Mouse (Mus musculus) left cerebral cortex, postnatal 36 days (tissue): ENCODE results near the gene Kmt2d. TPM values are rescaled to one million over a fixed set of nuclear protein-coding genes. Genes with fewer than 3 reads are reported as not detected.

Experiments
- DNase-seq, 2 experiments: peaks; one replicate each; pipeline ENCODE4 v3.0.0; 2021 to 2022; ENCODE audit warnings: low spot score in 2 of 2, mixed read lengths in 1 of 2
- intact Hi-C: fragments of 180-260 bp; cut with DNase I; formaldehyde crosslinking; loops from one replicate; pipeline ENCODE4 v1.15.1; 2025
- total RNA-seq, 2 experiments: library from RNA; stranded (reverse); gene quantifications; 2 replicates each; pipeline ENCODE4 v1.2.3; 2021

Kmt2d gene
- total RNA-seq, 2 experiments from 2014 or later = 69.9 to 98.8 TPM

DNA sequence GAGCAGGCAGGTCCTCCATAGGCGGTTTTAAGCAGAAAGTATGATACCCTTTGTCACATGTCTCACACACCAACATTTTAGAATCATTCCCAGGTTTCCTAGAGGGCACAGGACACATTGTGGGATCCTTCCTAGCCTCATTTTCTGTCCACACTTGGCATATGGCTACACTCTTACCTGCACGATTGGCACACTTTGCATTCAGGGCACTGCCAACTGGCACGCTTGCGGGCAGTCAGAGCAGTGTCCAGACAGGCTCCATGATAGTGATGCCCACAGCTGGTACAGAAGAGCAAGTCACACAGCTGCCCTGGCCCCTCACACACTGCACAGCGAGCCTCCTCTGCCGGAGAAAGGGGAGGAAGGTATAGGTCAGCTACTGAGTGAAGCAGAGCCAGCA, 6.1 kb downstream of the Kmt2d start:
- intact Hi-C loops = loop anchor here (2.0 to 5.0 kb wide), 2 partner anchors 14 to 33 kb away; partner anchors contain the start of gene Prkag1
- DNase-seq = no peak

DNA sequence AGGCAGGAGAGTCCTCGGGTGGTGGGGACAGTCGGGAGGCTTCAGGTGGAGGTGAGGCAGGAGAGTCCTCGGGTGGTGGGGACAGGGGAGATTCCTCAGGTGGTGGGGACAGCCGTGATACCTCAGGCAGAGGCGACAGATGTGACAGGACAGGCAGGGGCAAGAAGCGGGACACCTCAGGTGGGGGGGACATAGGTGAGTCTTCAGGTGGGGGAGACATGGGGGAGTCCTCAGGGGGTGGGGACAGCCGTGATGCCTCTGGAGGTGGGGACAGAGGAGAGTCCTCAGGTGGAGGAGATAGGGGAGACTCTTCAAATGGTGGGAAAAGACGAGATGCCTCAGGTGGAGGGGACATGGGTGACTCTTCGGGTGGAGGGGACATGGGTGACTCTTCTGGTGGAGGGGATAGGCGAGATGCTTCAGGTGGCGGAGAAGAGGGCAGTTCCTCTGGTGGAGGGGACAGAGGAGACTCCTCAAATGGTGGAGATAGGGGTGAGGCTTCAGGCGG, 7.5 kb downstream of the Kmt2d start:
- no peak for DNase-seq
- intact Hi-C loops = no loop called here

GRCm38 (mm10) chr15:98861701-98862410, 9.1 kb downstream of the Kmt2d start:
- intact Hi-C loops = no loop called here
- DNase-seq = no peak

DNA sequence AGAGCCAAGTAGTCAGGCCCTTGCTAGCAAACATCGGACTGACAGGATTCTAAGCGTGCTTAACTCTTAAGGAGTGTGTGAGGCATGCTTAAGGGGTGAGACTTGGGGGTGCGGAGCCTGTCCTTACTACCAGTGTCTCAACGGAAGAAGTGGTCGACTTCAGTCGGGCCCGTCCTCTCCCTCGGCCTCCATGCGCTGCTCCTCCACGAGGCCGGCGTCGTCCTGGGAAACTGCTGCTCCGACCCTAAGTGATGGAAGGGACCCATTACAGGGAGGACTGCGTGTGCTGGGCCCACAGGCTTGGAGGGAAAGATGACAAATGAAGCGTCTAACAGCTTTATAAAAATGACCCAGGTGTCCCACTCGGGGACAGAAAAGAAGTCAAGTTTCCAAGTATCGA, 10.1 kb downstream of the Kmt2d start:
- intact Hi-C loops = no loop called here
- no peak for DNase-seq

DNA sequence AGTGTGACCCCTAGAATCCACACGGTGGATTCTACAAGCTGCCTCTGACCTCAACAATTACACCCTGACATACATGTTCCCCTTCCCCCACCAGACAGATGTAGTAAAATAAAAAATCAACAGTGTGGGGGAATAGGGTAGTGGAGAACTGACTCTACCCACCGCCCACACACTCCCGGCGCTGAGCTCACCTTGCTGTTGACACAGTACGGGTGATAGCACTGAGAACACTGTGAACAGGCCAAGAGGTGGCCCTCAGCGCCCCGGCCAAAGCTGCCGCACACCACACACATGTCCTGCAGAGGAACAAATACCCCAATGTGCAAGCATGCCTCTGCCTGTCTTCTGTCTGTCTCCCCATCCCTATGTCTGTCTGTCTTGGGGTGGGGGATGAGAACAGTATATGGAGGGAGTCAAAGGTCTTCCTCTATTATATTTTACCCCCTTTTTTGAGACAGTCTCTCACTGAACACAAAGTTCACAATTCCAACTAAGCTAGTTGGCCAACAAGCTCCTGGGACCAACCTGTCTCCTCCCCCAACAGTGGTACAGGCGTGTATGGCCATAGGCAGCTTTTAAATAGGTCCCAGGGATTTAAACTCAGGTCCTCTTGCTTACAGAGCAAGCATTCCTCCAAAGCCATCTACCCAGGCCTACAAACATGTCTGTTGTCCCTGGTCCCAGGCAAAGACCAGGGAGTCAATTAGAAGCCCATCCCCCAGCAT, 11.5 kb downstream of the Kmt2d start:
- intact Hi-C loops = no loop called here
- DNase-seq = no peak

DNA sequence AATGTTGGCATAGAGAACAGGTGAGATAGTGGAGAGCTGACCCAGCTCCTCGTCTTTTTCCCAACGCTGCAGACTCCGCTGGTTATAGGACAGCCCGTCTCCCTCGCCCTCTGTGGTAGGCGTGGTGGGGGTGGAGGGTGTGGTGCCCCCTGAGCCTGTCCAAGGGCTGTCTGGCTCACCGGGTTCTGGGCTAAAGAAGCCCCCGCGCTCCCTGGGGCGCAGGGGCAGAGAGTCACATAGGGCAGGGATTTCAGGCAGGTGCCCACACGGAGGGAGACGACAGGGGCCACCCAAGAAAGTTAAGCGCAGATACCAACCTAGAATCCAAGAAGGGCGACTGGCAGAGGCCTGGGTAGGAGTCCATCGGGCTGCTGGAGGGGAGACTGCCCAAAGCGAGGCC, 16.8 kb downstream of the Kmt2d start:
- intact Hi-C loops = no loop called here
- no peak for DNase-seq

GRCm38 (mm10) chr15:98853161-98853937, 17.7 kb downstream of the Kmt2d start:
- DNase-seq = no peak
- intact Hi-C loops = no loop called here

GRCm38 (mm10) chr15:98852733-98853132, 18.3 kb downstream of the Kmt2d start:
- DNase-seq = no peak
- intact Hi-C loops = no loop called here

- no peak for DNase-seq
These were observed 18.9 kb downstream of the Kmt2d start for GRCm38 (mm10) chr15:98852071-98852470.

DNA sequence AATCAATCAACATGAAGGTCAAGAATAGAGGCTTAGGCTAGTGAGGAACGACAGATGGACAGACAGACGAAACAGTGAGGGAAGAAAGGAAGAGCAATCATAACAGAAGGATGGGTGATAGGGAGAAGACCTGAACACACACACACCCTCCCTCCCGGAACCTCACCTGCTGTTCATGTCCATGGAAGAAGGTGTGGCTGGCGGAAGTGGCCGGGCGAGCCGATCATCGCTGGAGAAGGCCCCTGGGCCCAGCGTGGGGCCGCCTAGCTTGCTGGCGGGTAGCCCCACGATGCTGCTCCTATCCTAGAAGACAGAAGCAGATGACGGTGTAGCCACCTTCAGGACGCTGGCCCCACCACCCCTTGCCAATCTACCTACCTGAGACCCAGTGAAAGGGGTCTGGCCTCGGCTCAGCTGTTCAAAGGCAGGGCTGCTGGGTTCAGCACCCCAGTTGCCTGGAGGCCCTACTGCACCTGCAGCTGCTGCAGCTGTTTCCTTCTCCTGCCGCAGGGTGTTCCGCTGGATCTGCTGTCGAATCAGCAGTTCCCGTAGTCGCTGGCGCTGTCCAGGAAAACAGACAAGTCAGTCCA, 19.7 kb downstream of the Kmt2d start:
- DNase-seq = no peak
- intact Hi-C loops = loop anchor here (2.0 kb wide), 1 partner anchor 13 kb away; no protein-coding TSS in a partner anchor

More at GRCm38 (mm10) chr15:98852071-98852470, 18.9 kb downstream of the Kmt2d start:
- intact Hi-C loops = no loop called here

GRCm38 (mm10) chr15:98850668-98851067, 20.3 kb downstream of the Kmt2d start:
- DNase-seq = no peak
- intact Hi-C loops = loop anchor here (2.0 kb wide), 1 partner anchor 14 kb away; no protein-coding TSS in a partner anchor

DNA sequence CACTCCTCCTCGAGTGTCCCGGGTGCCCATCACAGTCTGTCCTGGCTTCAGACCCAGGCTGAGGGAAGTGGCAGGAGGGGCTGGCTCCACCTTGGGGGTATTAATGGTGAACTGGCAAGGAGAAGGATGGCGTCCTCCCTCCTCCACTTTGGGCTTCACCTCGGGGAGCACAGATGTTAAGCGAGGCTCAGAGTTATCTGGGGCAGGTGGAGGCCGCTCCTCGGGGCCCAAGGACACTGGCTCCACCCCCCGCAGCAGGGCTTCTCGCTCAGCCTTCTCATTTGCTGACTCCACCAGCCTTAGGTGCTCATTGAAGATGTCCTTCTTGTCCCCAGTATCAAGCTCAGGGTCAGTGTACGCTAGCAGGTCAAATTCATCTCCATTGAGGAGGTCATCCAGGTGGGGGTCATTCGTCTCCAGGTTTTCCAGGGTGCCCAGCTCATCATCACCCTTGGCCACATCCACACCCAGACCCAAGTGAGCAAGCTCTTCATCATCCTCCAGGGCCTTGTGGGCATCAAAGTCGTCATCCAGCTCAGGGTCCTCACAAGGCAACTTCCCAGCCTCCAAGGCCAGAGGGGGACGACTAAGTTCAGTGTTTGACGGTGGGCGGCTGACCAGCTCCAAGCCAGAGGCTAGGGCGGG, 20.9 kb downstream of the Kmt2d start:
- no peak for DNase-seq
- intact Hi-C loops = loop anchor here (2.0 kb wide), 1 partner anchor 15 kb away; no protein-coding TSS in a partner anchor

- no peak for DNase-seq
- intact Hi-C loops = no loop called here
These were observed 21.8 kb downstream of the Kmt2d start for GRCm38 (mm10) chr15:98849165-98849564.

- intact Hi-C loops = no loop called here
- DNase-seq = no peak
These were observed 24.9 kb downstream of the Kmt2d start for GRCm38 (mm10) chr15:98846140-98846539.

DNA sequence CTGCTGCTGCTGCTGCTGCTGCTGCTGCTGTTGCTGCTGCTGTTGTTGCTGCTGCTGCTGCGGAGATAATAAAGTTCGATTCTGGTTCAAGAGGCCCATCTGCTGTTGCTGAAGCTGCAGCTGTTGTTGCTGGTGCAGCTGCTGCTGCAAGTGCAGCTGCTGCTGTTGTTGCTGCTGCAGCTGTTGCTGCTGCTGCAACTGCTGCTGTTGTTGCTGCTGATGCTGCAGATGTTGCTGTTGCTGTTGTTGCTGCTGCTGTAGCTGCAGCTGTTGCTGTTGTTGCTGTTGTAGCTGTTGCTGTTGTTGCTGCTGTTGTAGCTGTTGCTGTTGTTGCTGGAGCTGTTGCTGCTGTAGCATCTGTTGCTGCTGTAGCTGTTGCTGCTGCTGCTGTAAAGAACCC, 25.9 kb downstream of the Kmt2d start:
- intact Hi-C loops = no loop called here
- no peak for DNase-seq

GRCm38 (mm10) chr15:98843595-98844223, 27.3 kb downstream of the Kmt2d start:
- intact Hi-C loops = no loop called here
- no peak for DNase-seq

GRCm38 (mm10) chr15:98839671-98840585, 31.1 kb downstream of the Kmt2d start:
- intact Hi-C loops = no loop called here
- DNase-seq = no peak

- DNase-seq = no peak
- intact Hi-C loops = no loop called here
These were observed 31.8 kb downstream of the Kmt2d start for GRCm38 (mm10) chr15:98839161-98839560.
